Mouse (Mus musculus): ENCODE data around the gene Yju2.

GRCm38 (mm10) chr17:56011441-56011840 is 52.5 kb downstream of the Yju2 start:
- no peak for TF ChIP-seq POLR2A (IDR thresholded peaks at IDR 0.05; ENCODE audit: control insufficient read depth, extremely low read depth, insufficient read depth, low read length, poor library complexity)
- no peak for TF ChIP-seq CTCF (IDR thresholded peaks at IDR 0.05; ENCODE audit: borderline replicate concordance, control insufficient read depth, extremely low read depth, insufficient read depth, low read length, poor library complexity)
